Mouse (Mus musculus) heart, adult 2 months (tissue): ENCODE measurements at regions not wholly inside any gene's neighbourhood (a gene's known extent, or its start where the extent isn't known, plus 50 kb on each side); places are given as distances from the start of the nearest gene placed in this dataset.

ENCODE experiments used
- CTCF ChIP-seq: fragments of 200-600 bp; IDR thresholded peaks from 2 replicates; pipeline ENCODE4 v1.8.1; 2022; ENCODE audit warnings: antibody characterized with exemption, mild to moderate bottlenecking, moderate library complexity
- POLR2A ChIP-seq: fragments of 200-500 bp; IDR thresholded peaks from 2 replicates; pipeline ENCODE4 v1.6.1; 2011; ENCODE audit warnings: mild to moderate bottlenecking, low read depth, low read length, control low read depth; ENCODE audit not compliant: insufficient read depth

GRCm38 (mm10) chr7:113104265-113104664, 103.0 kb upstream of the Arntl start:
- no peak for TF ChIP-seq POLR2A
- no peak for TF ChIP-seq CTCF
